Mouse (Mus musculus) kidney, postnatal 4 days (tissue): ENCODE measurements around the gene Grk3.

ENCODE experiments used
- DNase-seq, 2 experiments: peaks; one replicate each; pipeline ENCODE4 v3.0.0; 2021; ENCODE audit warnings: mixed read lengths in 2 of 2

The Grk3 gene

GRCm38 (mm10) chr5:113006997-113007396 lies 8.6 kb downstream of the Grk3 start:
- no peak for DNase-seq

DNA sequence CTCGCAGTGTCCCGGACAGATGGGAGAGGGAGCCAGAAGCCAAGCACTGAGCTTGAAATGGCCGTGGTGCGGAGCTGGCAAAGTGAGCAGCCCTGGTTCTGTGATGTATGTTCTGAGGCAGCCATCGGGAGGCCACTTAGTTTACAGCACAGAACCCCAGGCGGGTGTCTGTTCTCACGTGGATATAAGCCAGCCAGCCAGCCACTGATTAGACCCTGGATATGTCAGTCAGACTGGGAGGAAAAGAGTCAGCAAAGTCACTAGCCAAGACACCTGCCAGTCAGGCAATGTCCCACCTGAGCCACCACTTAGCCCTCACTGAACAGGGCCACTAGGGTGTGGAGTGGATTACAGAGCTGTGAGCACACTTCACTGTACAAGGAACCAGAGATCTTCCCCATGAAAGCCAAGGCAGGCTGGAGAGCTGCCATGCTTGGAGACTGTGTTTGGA lies 9.6 kb downstream of the Grk3 start:
- no peak for DNase-seq

DNA sequence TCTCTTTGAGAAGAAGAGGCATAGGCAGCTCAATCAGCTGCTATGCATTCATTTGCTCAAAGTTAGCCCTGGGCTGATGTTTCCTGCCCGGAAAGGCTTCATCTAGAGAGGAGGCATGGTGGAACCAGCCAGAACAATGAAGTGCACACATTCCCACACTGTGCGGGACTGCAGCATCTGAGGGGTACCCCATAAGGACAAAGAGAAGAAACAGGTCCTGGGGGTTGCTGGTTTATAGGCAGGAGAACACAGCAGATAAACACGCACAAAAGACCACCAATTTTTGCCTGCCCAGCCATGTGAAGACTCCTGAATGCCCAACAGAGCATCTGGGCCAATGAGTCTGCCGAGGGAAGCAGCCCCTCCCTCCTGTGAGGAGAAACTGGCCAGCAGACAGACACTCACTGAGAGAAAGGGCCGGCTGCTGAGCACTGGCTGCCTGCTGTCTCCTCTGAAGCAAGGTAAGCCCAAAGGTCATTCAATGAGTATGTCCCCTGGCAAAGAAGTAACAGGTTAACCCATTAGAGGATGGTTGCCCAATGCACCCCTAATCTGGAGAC lies 12.7 kb downstream of the Grk3 start:
- peak in 1 of 2 experiments; percentile 19 for DNase-seq

- DNase-seq: no peak
Observed at GRCm38 (mm10) chr5:112999227-112999626, 16.4 kb downstream of the Grk3 start.

GRCm38 (mm10) chr5:112997516-112998186 lies 17.9 kb downstream of the Grk3 start:
- DNase-seq: no peak

GRCm38 (mm10) chr5:112991245-112991644 lies 24.3 kb downstream of the Grk3 start:
- no peak for DNase-seq

GRCm38 (mm10) chr5:112981931-112982330 lies 33.7 kb downstream of the Grk3 start:
- no peak for DNase-seq

- no peak for DNase-seq
Observed at GRCm38 (mm10) chr5:112979710-112980109, 35.9 kb downstream of the Grk3 start.

DNA sequence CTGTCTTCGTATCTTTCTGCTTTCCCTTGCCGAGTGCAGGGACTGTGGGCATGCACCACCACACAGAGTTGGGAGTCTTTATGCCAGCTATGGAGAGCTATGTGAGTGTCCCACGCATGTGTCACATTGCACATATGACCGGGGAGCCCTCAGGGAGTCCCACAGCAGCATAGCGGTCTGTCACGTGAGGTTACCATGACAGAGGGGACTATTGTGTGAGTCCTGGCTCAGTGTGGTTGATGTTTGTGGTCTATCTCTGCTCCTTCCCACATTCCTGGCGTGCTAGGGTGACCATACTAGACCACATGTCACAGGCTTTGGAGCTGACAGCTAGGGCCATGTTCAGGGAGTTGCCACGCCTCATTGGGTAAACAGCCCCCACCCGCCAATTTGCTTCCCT lies 36.4 kb downstream of the Grk3 start:
- DNase-seq: no peak

DNA sequence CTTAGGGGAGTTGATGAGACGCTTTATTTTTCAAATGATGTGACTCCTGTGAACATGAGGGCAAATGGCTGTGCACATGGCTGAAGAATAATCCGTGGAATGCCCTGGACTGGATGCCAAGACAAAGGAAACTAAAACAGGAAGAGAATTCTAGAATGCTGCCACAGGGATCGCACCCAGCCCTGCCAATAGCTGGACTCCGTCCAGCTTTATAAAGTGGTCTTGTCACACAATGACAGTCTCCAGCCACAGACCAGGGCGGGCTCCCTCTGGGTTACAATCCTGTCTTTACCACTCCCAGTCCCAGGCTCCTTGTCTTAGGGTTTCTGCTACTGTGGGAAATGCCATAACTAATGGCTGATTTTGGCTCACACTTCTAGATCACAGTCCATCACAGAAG lies 38.5 kb downstream of the Grk3 start:
- no peak for DNase-seq

- DNase-seq: no peak
Observed at GRCm38 (mm10) chr5:112973596-112973995, 42.0 kb downstream of the Grk3 start.

- no peak for DNase-seq
Observed at GRCm38 (mm10) chr5:112972297-112972696, 43.3 kb downstream of the Grk3 start.

DNA sequence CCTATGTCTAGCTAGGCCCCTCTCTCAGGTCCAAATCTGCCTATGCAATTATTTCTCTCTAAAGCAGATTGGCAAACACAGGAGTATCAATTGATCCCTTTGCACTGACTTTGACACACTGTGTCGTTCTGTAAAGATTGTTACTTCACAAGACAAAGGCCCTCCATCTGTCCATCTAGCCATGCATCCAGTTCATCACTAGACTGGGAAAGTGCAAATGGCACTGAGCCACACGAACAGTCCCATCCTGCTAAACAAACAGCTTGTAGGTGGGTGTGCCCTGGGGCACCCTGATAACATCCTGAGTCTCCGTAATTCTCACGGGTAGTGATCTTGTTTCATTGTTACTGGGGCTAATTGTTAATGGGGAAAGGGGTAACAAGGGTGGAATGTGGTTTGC lies 52.1 kb downstream of the Grk3 start:
- DNase-seq: no peak

- peak; percentile 43 to 56 for DNase-seq
Observed at GRCm38 (mm10) chr5:112962166-112962565, 53.4 kb downstream of the Grk3 start.

DNA sequence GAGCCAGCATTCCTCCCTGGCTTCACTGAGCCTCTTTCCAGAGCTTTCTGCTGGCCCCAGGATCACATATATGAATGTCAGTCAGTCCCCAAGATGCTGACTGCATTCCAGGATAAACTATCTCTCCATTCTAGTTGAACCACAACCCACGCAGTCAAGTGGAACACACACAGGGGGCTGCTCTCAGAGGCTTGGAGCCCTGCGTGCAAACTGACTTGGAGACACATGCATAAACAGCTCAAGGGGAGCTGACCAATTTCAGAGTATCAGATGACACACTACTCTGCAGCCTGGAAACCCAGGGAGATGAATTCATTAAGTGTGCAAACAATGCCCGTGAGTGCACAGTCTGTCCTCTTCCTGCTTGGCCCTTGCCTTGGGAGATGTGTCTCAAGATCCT lies 54.7 kb downstream of the Grk3 start:
- peak; percentile 31 to 52 for DNase-seq

DNA sequence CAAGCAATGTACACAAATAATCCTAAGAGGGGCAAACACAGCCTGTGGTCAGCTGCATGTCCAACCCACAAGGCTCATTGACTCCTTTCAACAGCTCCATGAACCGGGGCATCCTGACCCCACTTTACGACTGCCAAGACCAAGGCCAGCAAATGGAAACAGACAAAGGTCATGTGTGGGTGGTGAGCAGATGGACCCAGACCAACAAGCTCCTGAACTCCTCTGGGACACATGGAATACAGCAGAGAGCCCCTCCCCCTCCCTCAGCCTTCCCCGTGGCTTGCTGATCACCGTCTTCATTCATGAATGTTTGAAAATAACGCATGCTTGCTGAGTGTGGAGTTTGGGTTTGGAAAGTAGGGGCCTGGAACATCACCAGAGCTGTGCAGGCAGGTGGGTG lies 57.3 kb downstream of the Grk3 start:
- DNase-seq: peak; percentile 28 to 57

GRCm38 (mm10) chr5:112956841-112957240 lies 58.8 kb downstream of the Grk3 start:
- DNase-seq: no peak

DNA sequence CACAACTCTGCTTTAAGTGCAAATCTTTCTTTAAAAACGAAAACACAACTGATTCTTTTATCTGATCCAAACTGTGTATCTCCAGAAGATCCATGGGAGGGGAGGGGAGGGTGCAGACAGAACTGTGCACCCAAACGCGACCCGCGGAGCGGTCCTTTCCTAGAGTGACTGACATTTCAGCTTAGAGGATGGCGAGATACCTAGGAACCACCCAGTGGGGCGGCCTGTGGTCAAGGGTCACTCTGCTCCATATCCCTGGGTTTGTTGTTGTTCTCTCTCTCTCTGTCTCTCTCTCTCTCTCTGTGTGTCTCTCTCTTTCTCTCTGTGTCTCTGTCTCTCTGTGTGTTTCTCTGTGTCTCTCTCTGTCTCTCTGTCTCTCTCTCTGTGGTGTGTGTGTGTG lies 59.2 kb downstream of the Grk3 start:
- no peak for DNase-seq

- DNase-seq: no peak
Observed at GRCm38 (mm10) chr5:112950847-112951246, 64.7 kb downstream of the Grk3 start.

GRCm38 (mm10) chr5:112945925-112946324 lies 69.7 kb downstream of the Grk3 start:
- DNase-seq: no peak

DNA sequence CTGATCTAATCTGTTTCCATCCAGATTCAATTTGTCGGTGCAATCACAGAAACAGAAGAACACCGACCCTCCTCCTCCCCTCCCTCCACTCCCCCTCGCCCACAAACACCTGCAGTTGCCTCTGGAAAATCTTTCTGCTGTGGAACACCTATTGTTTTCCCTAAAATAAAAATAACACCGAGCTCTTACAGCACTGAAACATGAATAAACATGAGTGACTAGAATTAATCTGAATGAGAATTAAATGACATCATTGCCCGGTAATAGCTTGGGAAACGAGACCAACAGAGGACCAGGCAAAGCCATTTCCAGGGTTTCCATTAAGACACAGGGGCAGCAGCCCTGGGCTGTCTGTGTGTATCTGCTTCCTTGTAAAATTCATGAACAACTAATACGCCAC lies 73.3 kb downstream of the Grk3 start:
- no peak for DNase-seq

DNA sequence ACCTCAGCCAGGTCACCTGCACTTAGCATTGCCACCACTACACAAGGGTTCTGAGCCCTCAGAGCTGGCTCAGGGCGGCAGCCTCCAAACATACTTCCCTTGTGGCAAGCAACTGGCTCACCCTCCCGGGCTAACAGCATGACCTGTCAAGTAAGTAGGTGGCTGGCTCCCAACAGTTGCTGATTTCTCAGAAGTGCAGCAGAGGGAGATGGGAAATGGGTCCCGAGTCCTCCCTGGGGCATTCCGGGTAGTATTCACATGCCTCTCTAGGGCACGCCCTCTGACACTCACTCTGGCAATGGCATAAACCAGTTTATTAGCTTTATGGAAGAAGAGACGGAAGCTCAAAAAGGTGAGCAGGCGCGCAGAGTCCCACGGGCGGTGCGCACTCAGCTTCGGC lies 74.6 kb downstream of the Grk3 start:
- DNase-seq: no peak

DNA sequence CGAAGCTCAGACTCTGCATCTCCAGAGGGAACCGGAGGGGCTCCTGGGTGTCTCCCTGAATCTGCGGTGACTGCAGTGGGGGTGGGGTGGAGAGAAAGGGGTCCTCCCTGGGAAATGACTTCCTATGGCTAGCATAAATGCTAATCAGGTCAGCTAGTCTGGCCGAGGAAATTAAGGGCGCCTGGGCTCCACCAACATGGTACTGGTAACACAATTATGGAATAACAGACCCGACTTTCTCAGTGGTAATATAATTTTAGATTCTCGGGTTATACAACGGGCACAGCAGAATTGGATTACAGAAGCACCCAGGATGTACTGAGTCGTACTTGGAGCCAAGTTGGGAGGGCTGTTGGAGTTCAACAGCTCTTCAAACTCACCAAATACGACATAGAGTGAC lies 79.0 kb downstream of the Grk3 start:
- DNase-seq: no peak

DNA sequence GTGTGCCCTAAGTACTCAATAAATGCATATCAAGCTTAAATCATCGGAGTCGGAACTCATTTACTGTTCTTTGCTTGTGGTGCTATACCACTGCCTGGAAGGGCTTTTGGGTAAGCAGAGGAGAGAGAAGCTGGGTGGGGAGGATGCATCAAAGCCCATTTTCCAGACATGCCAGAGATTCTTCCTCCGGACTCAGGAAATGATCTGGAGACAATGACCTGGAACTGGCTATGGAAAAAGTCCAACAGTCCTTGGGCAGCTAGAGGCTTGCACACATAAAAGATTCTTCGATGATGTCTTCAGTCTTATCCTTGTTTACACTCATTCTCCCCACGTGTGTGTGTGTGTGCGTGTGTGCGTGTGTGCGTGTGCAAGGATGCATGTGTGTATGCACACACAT lies 80.2 kb downstream of the Grk3 start:
- no peak for DNase-seq
